Mouse (Mus musculus) gastrocnemius, postnatal 36 days (tissue): ENCODE results near the gene Gm20075. TPM values are rescaled to one million over a fixed set of nuclear protein-coding genes. Genes with fewer than 3 reads are reported as not detected.

Experiments used
- total RNA-seq, 2 experiments: library from RNA; stranded (reverse); gene quantifications; 2 replicates each; pipeline ENCODE4 v1.2.3; 2021

Gm20075 gene
- total RNA-seq, 2 experiments from 2014 or later = 8.1 to 10.6 TPM

Other genes starting within 250 kb of the Gm20075 start
- 1 to 10 TPM; 1.3 to 1.6 TPM for gene Iqgap2, start 189.5 kb downstream of the Gm20075 start, total RNA-seq
- not detected for gene Gm17190, start 678 bp upstream of the Gm20075 start, total RNA-seq
- gene Sv2c, start 51.2 kb upstream of the Gm20075 start, total RNA-seq = under 1 TPM; 0.18 to 0.32 TPM